Mouse (Mus musculus): ENCODE data around the gene Nlrc4.
A peak's percentile ranks its signal among the peaks of the same experiment; 100 is the strongest.

Gene Nlrc4

GRCm38 (mm10) chr17:74430074-74430473 is 28.9 kb downstream of the Nlrc4 start:
- DNase-seq (ENCODE audit: low spot score in 2 of 2), result no peak

- DNase-seq (ENCODE audit: low spot score in 2 of 2), result no peak
Measured at GRCm38 (mm10) chr17:74424401-74425005, 34.4 kb downstream of the Nlrc4 start.

DNA sequence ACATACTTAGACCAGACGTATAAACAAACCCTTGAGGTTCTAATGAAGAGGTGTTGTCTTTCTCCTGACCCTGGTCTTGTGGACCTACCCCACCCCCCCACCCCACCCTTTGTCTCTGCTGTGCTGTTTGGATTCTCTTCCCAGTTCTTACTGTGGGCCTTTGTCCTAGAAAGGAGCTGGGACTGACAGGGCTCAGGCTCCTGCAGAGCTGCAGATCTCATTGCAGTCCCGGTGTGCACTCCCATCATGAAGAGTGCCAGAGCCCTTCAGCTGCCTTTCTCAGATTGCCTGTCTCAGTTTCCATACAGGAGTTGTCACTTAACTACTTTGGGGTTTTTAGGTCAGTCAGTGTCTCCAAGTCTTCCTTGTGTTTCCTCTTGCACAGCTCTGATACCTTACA is 38.3 kb downstream of the Nlrc4 start:
- DNase-seq (ENCODE audit: low spot score in 2 of 2), result no peak

DNA sequence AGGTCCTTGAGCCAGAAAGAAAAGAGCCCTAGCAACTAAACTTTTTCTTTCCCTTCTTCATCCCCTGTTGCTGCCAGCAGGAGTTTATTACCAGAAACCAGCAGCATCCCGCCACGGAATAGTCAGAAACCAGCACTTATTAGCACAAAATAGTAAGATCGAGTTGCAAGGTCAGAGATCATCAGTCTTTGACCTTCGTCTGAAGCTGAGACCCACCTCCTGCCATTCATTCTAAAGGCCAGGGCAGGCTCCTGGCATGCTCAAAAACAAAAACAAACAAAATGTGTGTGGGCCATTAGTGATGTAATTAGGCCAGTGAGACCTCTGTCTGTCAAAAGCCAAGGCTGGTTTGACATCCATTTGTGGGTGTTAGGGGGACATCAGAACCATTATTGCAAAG is 40.8 kb downstream of the Nlrc4 start:
- DNase-seq (ENCODE audit: low spot score in 2 of 2), result no peak

GRCm38 (mm10) chr17:74416841-74417360 is 42.0 kb downstream of the Nlrc4 start:
- DNase-seq (ENCODE audit: low spot score in 2 of 2), result no peak

GRCm38 (mm10) chr17:74414671-74415070 is 44.3 kb downstream of the Nlrc4 start:
- no peak for DNase-seq (ENCODE audit: low spot score in 2 of 2)

DNA sequence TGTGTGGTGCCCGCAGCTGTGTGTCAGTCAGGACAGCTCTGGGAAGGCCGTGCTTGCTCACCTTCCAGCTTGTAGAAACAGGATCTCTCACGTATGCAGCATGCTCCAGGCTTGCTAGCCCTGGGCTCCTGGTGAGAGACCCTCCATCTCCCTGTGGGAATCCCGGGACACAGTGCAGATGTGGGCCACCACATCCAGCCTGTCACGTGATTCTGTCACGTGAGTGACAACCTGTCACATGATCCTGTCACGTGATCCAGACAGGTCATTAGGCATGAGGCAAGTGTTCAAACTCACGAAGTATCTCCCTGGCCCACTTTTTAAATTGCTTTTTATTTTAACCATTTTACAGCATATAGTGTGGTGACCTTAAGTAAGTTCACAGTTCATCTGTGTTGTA is 45.6 kb downstream of the Nlrc4 start:
- no peak for DNase-seq (ENCODE audit: low spot score in 2 of 2)

GRCm38 (mm10) chr17:74409722-74410121 is 49.2 kb downstream of the Nlrc4 start:
- no peak for DNase-seq (ENCODE audit: low spot score in 2 of 2)

GRCm38 (mm10) chr17:74406487-74406886 is 52.5 kb downstream of the Nlrc4 start:
- no peak for DNase-seq (ENCODE audit: low spot score in 2 of 2)

DNA sequence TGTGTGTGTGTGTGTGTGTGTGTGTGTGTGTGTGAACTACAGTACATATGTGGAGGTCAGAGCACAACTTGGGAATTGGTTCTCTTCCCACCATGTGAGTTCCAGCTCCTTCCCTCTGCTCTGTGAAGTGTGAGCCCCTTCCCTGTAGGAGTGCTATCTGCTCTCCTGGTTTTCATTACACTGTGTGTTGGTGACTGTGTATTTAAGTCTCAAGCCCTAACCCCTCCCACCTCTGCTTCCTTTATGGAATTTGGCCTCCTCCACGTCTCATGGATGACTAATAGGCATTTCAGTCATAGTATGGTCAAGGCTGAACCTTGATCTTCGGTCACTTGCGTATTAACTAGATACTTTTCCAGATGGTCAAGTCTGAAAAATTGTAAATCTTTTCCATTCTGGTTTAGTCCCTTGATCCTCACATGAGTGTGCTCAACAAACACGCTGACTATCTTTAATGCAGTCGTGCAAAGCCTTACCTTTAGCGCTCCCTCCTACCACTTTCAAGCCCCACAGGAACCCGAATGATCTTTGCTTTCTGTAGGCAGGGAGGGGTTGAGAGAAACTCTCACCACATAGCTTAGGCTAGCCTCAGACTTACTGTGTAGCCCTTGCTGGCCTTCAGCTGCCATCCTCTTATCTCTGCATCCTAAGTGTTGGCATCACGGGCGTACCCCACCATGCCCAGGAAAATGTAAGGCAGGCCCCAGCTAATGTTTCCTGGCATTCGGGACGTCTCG is 56.3 kb downstream of the Nlrc4 start:
- DNase-seq (ENCODE audit: low spot score in 2 of 2), result no peak

GRCm38 (mm10) chr17:74397173-74397572 is 61.8 kb downstream of the Nlrc4 start:
- no peak for DNase-seq (ENCODE audit: low spot score in 2 of 2)

DNA sequence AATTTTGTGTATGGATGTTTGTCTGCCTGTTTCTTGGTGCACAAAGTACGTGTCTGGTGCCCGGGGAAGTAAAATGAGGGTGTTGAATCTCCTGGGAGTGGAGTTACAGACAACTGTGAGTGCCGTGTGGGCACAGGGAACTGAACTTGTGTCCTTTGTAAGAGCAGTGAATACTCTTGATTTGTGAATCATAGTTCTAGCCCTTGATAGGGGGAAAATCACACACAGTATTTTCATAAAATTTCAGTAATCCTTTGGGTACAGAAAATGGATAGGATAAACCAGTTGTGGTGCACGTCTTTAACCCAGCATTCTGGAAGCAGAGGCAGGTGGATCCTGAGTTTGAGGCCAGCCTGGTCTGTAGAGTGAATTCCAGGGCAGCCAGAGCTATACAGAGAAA is 62.2 kb downstream of the Nlrc4 start:
- DNase-seq (ENCODE audit: low spot score in 2 of 2), result no peak

GRCm38 (mm10) chr17:74395383-74396065 is 63.4 kb downstream of the Nlrc4 start, which contains the start of gene Slc30a6:
Gene Slc30a6 (plus strand): TSS chr17:74395608.
- DNase-seq (ENCODE audit: low spot score in 2 of 2), result peak; percentile 92 to 93

DNA sequence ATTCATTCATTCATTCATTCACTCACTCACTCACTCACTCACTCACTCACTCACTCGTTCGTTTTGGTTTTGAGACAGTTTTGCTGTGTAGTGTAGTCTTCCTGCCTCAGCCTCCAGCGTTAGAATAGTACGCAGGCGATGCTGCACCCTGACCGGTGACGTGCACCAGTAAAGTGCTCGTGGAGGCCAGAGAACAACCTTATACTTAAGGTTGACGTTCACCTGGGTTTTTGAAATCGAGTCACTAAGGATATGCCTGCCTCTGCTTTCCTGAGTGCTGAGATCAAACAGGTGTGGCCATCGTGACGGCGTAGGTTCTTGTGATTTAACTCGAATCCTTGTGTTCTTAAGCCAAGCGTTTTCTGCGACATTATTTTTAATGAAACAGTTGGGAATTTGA is 64.1 kb downstream of the Nlrc4 start:
- DNase-seq (ENCODE audit: low spot score in 2 of 2), result no peak

DNA sequence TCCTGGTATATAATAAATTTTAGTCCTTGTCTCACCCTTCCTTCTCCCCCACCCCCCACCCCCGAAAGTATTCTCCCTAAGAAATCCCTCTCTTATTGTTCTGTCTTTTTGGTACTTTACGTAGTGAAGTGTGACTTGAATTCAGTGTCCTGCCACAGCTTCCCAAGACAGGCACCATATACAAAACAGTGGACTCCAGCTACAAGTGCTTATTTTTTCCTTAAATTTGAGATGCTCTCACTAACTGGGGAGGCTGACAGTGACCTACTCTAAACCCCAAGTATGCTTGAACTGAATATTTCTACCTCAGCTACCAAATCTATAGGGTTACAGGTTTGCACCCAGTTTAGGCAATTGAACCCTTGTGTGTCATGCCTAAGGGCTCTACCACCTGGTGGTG is 64.6 kb downstream of the Nlrc4 start:
- no peak for DNase-seq (ENCODE audit: low spot score in 2 of 2)

GRCm38 (mm10) chr17:74389847-74390246 is 69.1 kb downstream of the Nlrc4 start:
- DNase-seq (ENCODE audit: low spot score in 2 of 2), result no peak

DNA sequence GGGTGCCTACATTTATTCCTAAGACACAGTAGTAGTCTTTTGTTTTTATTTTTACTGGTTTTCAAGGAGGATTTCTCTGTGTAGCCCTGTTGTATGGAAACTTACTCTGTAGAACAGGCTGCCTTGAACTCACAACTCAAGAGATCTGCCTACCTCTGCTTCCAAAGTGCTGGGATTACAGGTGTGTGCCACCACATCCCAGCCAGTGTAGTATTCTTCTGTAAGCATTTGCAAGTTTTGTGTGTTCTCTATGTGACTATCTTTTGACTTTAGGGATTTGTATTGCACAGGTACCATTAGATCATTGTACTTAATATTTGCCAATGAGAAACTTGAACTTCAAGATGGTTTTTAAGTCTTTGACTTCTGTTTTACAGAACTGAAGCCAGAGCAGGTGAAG is 72.3 kb downstream of the Nlrc4 start:
- DNase-seq (ENCODE audit: low spot score in 2 of 2), result no peak

DNA sequence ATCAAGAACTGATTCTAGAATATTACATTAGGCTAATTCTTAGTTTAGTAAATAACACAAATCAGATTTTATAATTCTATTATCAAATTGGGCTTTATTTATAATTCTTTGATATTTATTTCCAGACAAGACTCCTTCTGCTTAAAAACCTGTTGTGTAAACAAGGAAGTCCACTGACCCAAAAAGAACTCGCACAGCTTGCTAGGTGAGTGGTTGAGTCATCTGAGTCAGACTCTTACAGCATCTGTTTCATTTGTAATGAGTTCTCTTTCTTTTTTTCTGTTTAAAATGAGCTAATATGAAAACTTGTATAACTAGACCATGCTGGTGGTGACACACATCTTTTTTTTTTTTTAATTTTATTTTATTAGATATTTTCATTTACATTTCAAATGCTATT is 82.0 kb downstream of the Nlrc4 start:
- no peak for DNase-seq (ENCODE audit: low spot score in 2 of 2)
